Mouse (Mus musculus) mouse embryonic stem cell (cell line): Measurements from ENCODE around the gene Man2a2.

Source experiments
- in situ Hi-C, 2 experiments: fragments of 300-500 bp; cut with MboI; formaldehyde crosslinking; loops; 1 replicate in 1 of 2; 3 replicates in 1 of 2; pipeline ENCODE4 v1.14.3; 2019 to 2020; ENCODE audit warnings: low sequenced_read_pairs in 2 of 2, low pct_unique_long_range_greater_than_20kb in 1 of 2, mixed read lengths in 1 of 2; ENCODE audit not compliant: unreplicated experiment in 1 of 2

Gene Man2a2

GRCm38 (mm10) chr7:80376192-80376591 lies 5.0 kb upstream of the Man2a2 start:
- in situ Hi-C loops, result loop anchor here (5.0 to 25.0 kb wide), 3 partner anchors 34 to 486 kb away; partner anchors contain the start of genes Hddc3 (in 1 of the 2), Unc45a (in 1 of the 2) and Zscan2 (in 1 of the 2)

GRCm38 (mm10) chr7:80375376-80376039 lies 4.3 kb upstream of the Man2a2 start:
- in situ Hi-C loops, result loop anchor here (5.0 to 25.0 kb wide), 3 partner anchors 33 to 487 kb away; partner anchors contain the start of genes Hddc3 (in 1 of the 2), Unc45a (in 1 of the 2) and Zscan2 (in 1 of the 2)

- in situ Hi-C loops, result loop anchor here (5.0 to 25.0 kb wide), 3 partner anchors 32 to 488 kb away; partner anchors contain the start of genes Hddc3 (in 1 of the 2), Unc45a (in 1 of the 2) and Zscan2 (in 1 of the 2)
These were observed 3.6 kb upstream of the Man2a2 start for GRCm38 (mm10) chr7:80374733-80375132.

GRCm38 (mm10) chr7:80374280-80374679 lies 3.1 kb upstream of the Man2a2 start:
- in situ Hi-C loops, result loop anchor here (10.0 kb wide), 1 partner anchor 229 kb away; no protein-coding TSS in a partner anchor

GRCm38 (mm10) chr7:80373850-80374249 lies 2.7 kb upstream of the Man2a2 start:
- in situ Hi-C loops, result loop anchor here (10.0 kb wide), 1 partner anchor 229 kb away; no protein-coding TSS in a partner anchor

- in situ Hi-C loops, result loop anchor here (10.0 kb wide), 1 partner anchor 229 kb away; no protein-coding TSS in a partner anchor
These were observed 2.2 kb upstream of the Man2a2 start for GRCm38 (mm10) chr7:80373352-80373751.

GRCm38 (mm10) chr7:80372667-80373066 lies 1.5 kb upstream of the Man2a2 start:
- in situ Hi-C loops, result loop anchor here (10.0 kb wide), 1 partner anchor 228 kb away; no protein-coding TSS in a partner anchor

- in situ Hi-C loops, result loop anchor here (10.0 kb wide), 1 partner anchor 227 kb away; no protein-coding TSS in a partner anchor
These were observed 991 bp upstream of the Man2a2 start for GRCm38 (mm10) chr7:80372166-80372565.

GRCm38 (mm10) chr7:80370649-80371040 lies 530 bp downstream of the Man2a2 start:
- in situ Hi-C loops, result loop anchor here (10.0 kb wide), 1 partner anchor 226 kb away; no protein-coding TSS in a partner anchor

GRCm38 (mm10) chr7:80369967-80370431 lies 1.2 kb downstream of the Man2a2 start:
- in situ Hi-C loops, result loop anchor here (10.0 kb wide), 1 partner anchor 225 kb away; no protein-coding TSS in a partner anchor

- in situ Hi-C loops, result no loop called here
These were observed 1.7 kb downstream of the Man2a2 start for GRCm38 (mm10) chr7:80369461-80369860.

- in situ Hi-C loops, result no loop called here
These were observed 2.3 kb downstream of the Man2a2 start for GRCm38 (mm10) chr7:80368635-80369421.

- in situ Hi-C loops, result no loop called here
These were observed 3.2 kb downstream of the Man2a2 start for GRCm38 (mm10) chr7:80368009-80368408.

GRCm38 (mm10) chr7:80367232-80367631 lies 3.9 kb downstream of the Man2a2 start:
- in situ Hi-C loops, result no loop called here

- in situ Hi-C loops, result no loop called here
These were observed 5.4 kb downstream of the Man2a2 start for GRCm38 (mm10) chr7:80365759-80366158.

- in situ Hi-C loops, result no loop called here
These were observed 10.7 kb downstream of the Man2a2 start for GRCm38 (mm10) chr7:80360435-80360834.

GRCm38 (mm10) chr7:80358039-80358438 lies 13.1 kb downstream of the Man2a2 start:
- in situ Hi-C loops, result no loop called here

- in situ Hi-C loops, result no loop called here
These were observed 14.0 kb downstream of the Man2a2 start for GRCm38 (mm10) chr7:80357156-80357555.

GRCm38 (mm10) chr7:80356351-80356750 lies 14.8 kb downstream of the Man2a2 start:
- in situ Hi-C loops, result no loop called here
